Mouse (Mus musculus) thymus, postnatal 0 days (tissue): ENCODE results near the gene Aqp7. TPM values are rescaled to one million over a fixed set of nuclear protein-coding genes. Genes with fewer than 3 reads are reported as not detected.

ENCODE experiments used
- DNase-seq: peaks from one replicate; pipeline ENCODE4 v3.0.0-alpha.2; 2015; ENCODE audit warnings: low spot score
- microRNA-seq: library from miRNA; unstranded; fragments of <30 nt; microRNA quantifications from one replicate; pipeline ENCODE4, GENCODE M21; 2016; ENCODE audit warnings: borderline number of aligned reads
- polyA plus RNA-seq: library from polyadenylated mRNA; unstranded; fragments of >200 nt; fragmentation: Nextera tagmentation; extraction: Ambion mirVana; gene quantifications from 2 replicates; pipeline ENCODE4 v1.2.1, GENCODE M21; 2015

Aqp7 gene
- polyA plus RNA-seq, 1 experiment from 2014 or later, result 1.7 TPM

DNA sequence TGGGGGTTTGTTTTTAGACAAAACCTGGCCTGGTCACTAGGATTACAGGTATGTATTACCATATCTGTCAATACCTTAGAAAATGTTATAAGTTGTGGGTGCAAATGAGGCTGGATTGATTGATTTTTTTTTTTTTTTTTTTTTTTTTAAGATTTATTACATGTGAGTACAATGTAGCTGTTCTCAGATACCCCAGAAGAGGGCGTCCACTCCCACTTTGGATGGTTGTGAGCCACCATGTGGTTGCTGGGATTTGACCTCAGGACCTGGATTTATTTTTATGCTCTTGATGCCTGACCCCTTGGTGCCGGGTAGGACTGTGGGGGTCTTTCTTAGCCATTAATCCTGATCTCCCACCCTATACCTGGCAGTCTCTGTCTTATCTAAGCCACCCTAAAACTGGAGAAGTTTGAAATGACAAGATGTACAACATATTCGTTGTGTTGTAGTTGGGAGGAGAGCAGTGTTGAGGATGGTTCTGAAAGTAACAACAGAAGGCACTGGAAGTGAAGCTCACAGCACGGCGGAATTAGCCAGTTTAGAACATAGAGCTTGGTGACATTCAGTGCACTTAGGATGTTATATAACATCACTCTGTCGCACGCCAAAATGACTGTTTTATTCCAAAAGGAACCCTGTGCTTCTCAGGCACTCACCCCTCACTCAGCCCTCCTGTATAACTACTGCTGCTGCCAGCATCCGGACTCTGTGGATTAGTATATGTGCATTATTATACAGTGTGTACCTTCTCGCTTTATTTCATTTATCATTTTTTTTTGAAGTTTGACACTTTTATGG lies 46.9 kb downstream of the Aqp7 start:
- no peak for DNase-seq

DNA sequence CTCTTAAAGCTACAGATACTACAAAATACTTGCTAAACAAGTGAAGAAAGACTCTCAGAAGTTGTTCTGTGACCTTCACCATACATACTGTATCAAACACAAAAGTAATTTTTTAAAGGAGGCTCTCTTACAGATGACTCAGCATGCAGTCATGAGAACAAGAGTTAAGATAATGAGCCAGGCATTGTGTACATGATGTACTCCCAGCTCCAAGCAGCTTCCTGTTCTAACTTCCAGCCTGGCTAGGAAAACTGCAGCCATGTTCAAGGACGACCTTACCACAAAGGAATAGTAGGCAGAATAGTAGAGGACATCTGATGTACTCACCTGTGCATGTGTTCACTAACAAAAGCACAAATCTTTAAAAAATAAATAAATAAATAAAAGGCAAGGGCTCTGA lies 47.7 kb downstream of the Aqp7 start:
- no peak for DNase-seq

DNA sequence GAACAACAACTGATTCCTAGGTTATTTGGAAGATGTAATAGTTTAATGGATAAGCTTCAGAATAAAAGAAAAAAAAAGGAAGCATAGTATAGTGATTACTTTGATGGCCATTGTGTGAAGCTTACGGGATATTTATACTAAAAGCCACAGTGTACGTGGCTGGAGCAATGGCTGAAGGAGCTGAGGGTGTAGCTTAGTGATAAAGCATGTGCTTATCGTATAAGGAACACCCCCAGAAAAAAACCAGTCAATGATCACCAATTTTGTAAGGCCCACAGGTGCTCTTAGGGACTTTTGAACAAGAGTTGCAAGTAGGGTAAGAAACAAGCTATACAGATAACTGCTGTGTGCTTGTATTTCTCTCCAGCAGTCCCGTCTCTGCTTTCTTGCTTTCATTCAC lies 50.0 kb downstream of the Aqp7 start:
- no peak for DNase-seq

DNA sequence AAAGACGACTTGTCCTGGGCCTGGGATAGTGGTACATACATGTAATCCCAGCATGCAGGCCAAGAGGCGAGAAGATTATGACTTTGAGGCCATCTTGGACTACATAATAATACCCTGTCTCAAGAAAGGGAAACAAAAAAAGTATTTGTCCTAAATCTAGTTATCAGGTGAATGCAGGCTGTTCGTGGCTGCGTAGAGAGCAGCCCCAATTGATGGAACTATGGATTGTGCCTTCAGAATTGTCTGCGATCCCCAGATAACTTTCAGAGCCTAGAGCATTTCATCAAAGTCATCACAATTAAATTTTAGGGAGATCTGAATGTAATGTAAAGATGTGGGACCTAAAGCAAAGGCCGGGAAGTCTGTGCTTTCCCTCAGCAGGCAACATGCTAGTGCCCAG lies 51.6 kb downstream of the Aqp7 start:
- DNase-seq, result no peak

DNA sequence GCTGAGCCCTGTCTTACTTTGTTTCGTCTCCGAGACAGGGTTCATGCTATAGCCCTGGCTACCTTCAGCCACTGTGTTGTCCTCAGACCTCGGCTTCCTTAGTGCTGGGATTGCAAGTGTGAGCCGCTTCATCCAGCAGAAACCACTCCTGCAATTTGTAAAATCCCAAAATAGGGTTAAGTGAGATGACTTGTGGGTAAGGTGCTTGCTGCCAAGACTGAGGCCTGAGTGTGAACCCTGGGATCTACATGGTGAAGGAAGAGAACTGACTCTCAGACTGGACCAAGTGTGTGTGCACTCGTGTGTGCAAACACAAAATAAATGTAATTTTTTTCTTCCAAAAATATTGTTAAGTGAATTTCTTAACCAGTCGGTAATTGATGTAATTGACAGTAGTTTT lies 58.3 kb downstream of the Aqp7 start:
- DNase-seq, result no peak

DNA sequence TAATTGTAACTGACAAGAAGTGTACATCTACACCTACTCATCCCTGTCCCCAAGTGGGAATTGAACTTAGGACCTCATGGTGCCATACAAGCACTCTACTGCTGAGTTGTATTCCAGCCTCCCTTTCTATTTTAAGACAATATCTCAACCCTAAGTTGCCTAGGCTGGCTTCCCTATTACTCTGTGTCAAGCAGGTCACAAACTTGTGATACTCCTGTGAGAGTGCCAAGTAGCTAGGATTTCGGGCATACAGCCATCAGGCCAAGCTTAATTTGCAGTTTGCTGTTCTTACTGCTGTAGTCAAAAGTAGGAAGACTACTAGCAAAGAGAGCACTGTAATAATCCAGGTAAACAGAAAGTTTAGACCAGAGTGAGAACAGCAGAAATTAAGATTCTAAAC lies 64.3 kb downstream of the Aqp7 start:
- DNase-seq, result no peak

Small RNA genes lying within 50 kb of the gene (microRNA-seq; reads per million reads assigned to microRNA genes)
- gene Mir3094, result 3.3 reads per million

Other genes starting within 250 kb of the Aqp7 start
- 29.6 and 32.0 TPM in 2 replicates for gene B4galt1, start 194.1 kb downstream of the Aqp7 start, polyA plus RNA-seq
- 2.4 and 2.6 TPM in 2 replicates for gene Spink4, start 128.1 kb downstream of the Aqp7 start, polyA plus RNA-seq
- gene Bag1, start 99.8 kb downstream of the Aqp7 start, polyA plus RNA-seq, result 185 and 190 TPM in 2 replicates
- 131 and 141 TPM in 2 replicates for gene Chmp5, start 99.7 kb downstream of the Aqp7 start, polyA plus RNA-seq
- gene Nfx1, start 77.2 kb downstream of the Aqp7 start, polyA plus RNA-seq, result 63.5 and 65.6 TPM in 2 replicates
- gene Aqp3, start 50.0 kb upstream of the Aqp7 start, polyA plus RNA-seq, result 5.6 and 9.1 TPM in 2 replicates
- 12.1 and 15.8 TPM in 2 replicates for gene Nol6, start 76.3 kb upstream of the Aqp7 start, polyA plus RNA-seq
- 50.9 and 56.1 TPM in 2 replicates for gene Ube2r2, start 87.6 kb upstream of the Aqp7 start, polyA plus RNA-seq
- 32.1 and 37.7 TPM in 2 replicates for gene Ubap2, start 227.0 kb upstream of the Aqp7 start, polyA plus RNA-seq